Comparison of ENCODE assay signal across 36 mouse cellular contexts in genomic region chr11:58249203-58249981, GRCm38 (mm10). TPM values are rescaled to one million over a fixed set of nuclear protein-coding genes. Genes with fewer than 3 reads are reported as not detected.
"Had no signal": no experiment of that assay in that cellular context is flagged by ENCODE, and none has a peak within 500 bp of the region (broad histone marks: within the 10 kb centered on the region; RNA-seq: fewer than 3 reads in every experiment).

No protein-coding gene starts in this region.

- ATAC-seq: hindbrain, postnatal 0 days; liver, embryonic 12.5 days had no signal

- H3K4me1 ChIP-seq: heart, embryonic 12.5 days; hindbrain, embryonic 13.5 days; hindbrain, embryonic 15.5 days; kidney, embryonic 15.5 days; limb, embryonic 13.5 days; limb, embryonic 15.5 days; liver, embryonic 12.5 days had no signal

- H3K4me2 ChIP-seq: heart, embryonic 12.5 days; hindbrain, embryonic 13.5 days; hindbrain, embryonic 15.5 days; kidney, embryonic 15.5 days; limb, embryonic 13.5 days; limb, embryonic 15.5 days; liver, embryonic 12.5 days had no signal

- H3K27me3 ChIP-seq: heart, embryonic 12.5 days; hindbrain, embryonic 13.5 days; hindbrain, embryonic 15.5 days; limb, embryonic 15.5 days; liver, embryonic 12.5 days had no signal

- H3K27ac ChIP-seq: hindbrain, embryonic 13.5 days; hindbrain, embryonic 15.5 days; hindbrain, postnatal 0 days; kidney, embryonic 15.5 days; kidney, postnatal 0 days; limb, embryonic 13.5 days; limb, embryonic 15.5 days; liver, embryonic 12.5 days; liver, embryonic 14.5 days had no signal

- H3K36me3 ChIP-seq: heart, embryonic 12.5 days; hindbrain, embryonic 13.5 days; hindbrain, embryonic 15.5 days; kidney, embryonic 15.5 days; limb, embryonic 13.5 days; limb, embryonic 15.5 days; liver, embryonic 12.5 days had no signal

- H3K9me3 ChIP-seq: heart, embryonic 12.5 days; hindbrain, embryonic 13.5 days; hindbrain, embryonic 15.5 days; kidney, embryonic 15.5 days; limb, embryonic 13.5 days; limb, embryonic 15.5 days; liver, embryonic 12.5 days had no signal

- H3K9ac ChIP-seq: heart, embryonic 12.5 days; hindbrain, embryonic 13.5 days; hindbrain, embryonic 15.5 days; kidney, embryonic 15.5 days; limb, embryonic 13.5 days; limb, embryonic 15.5 days; liver, embryonic 12.5 days; liver, embryonic 14.5 days had no signal

- DNase-seq: gastrocnemius, postnatal 14 days; gastrocnemius, postnatal 36 days; heart, adult 18-20 months; heart, postnatal 10 days; heart, postnatal 36 days; kidney, adult 18-20 months; kidney, adult 8-10 months; kidney, postnatal 14 days; kidney, postnatal 36 days; layer of hippocampus, adult 9-11 months; layer of hippocampus, postnatal 36 days; left cerebral cortex, postnatal 4 days had no signal

- H3K4me3 ChIP-seq: heart, embryonic 12.5 days; hindbrain, embryonic 13.5 days; hindbrain, embryonic 15.5 days; kidney, embryonic 15.5 days; limb, embryonic 13.5 days; limb, embryonic 15.5 days; liver, embryonic 12.5 days had no signal

RNA-seq across cellular contexts. Expression of gene 4930438A08Rik, which starts 25.2 kb away (rescaled TPM):
- total RNA-seq: gastrocnemius, adult 18-20 months; gastrocnemius, adult 8-10 months; gastrocnemius, postnatal 14 days; gastrocnemius, postnatal 36 days; heart, adult 18-20 months; heart, postnatal 10 days; heart, postnatal 36 days; hindbrain, postnatal 0 days; layer of hippocampus, adult 18-20 months; layer of hippocampus, adult 8-10 months; layer of hippocampus, postnatal 14 days; layer of hippocampus, postnatal 36 days; left cerebral cortex, adult 18-20 months; left cerebral cortex, adult 8-10 months; left cerebral cortex, postnatal 10 days; left cerebral cortex, postnatal 25 days; left cerebral cortex, postnatal 4 days; liver, adult 2 months had no signal
- polyA plus RNA-seq: heart, embryonic 12.5 days; heart, embryonic 14.5 days; hindbrain, embryonic 11.5 days; hindbrain, embryonic 15.5 days; hindbrain, postnatal 0 days; intestine, embryonic 14.5 days; kidney, embryonic 15.5 days; limb, embryonic 11.5 days; liver, adult 2 months had no signal
